Mouse (Mus musculus) right cerebral cortex, postnatal 14 days (tissue): ENCODE measurements around the gene Tcf15.

Experiments
- DNase-seq: peaks from one replicate; pipeline ENCODE4 v3.0.0; 2022

Tcf15 gene

GRCm38 (mm10) chr2:152143279-152144157, at the start of gene Tcf15:
TSS of gene Tcf15 (plus strand) at chr2:152143561.
- peak; percentile 15 for DNase-seq

GRCm38 (mm10) chr2:152094856-152095545, 48.4 kb upstream of the Tcf15 start:
- no peak for DNase-seq

GRCm38 (mm10) chr2:152096922-152097321, 46.4 kb upstream of the Tcf15 start:
- DNase-seq: no peak

GRCm38 (mm10) chr2:152097916-152098315, 45.4 kb upstream of the Tcf15 start:
- DNase-seq: no peak

GRCm38 (mm10) chr2:152099538-152099937, 43.8 kb upstream of the Tcf15 start:
- DNase-seq: no peak

- DNase-seq: no peak
Measured at GRCm38 (mm10) chr2:152101761-152102160, 41.6 kb upstream of the Tcf15 start.

- DNase-seq: no peak
Measured at GRCm38 (mm10) chr2:152102369-152102768, 41.0 kb upstream of the Tcf15 start.

GRCm38 (mm10) chr2:152104711-152105317, 38.5 kb upstream of the Tcf15 start:
- DNase-seq: no peak

GRCm38 (mm10) chr2:152105318-152106224, 37.8 kb upstream of the Tcf15 start, which contains the start of gene Srxn1:
TSS of gene Srxn1 (plus strand) at chr2:152105516.
- DNase-seq: peak; percentile 80

GRCm38 (mm10) chr2:152106225-152106595, 37.2 kb upstream of the Tcf15 start:
- no peak for DNase-seq

- no peak for DNase-seq
Measured at GRCm38 (mm10) chr2:152106597-152106996, 36.8 kb upstream of the Tcf15 start.

GRCm38 (mm10) chr2:152108702-152109101, 34.7 kb upstream of the Tcf15 start:
- no peak for DNase-seq

- no peak for DNase-seq
Measured at GRCm38 (mm10) chr2:152109386-152109785, 34.0 kb upstream of the Tcf15 start.

GRCm38 (mm10) chr2:152111311-152111710, 32.0 kb upstream of the Tcf15 start:
- no peak for DNase-seq

- peak; percentile 94 for DNase-seq
Measured at GRCm38 (mm10) chr2:152111920-152112319, 31.4 kb upstream of the Tcf15 start.

- DNase-seq: no peak
Measured at GRCm38 (mm10) chr2:152112490-152112889, 30.9 kb upstream of the Tcf15 start.

GRCm38 (mm10) chr2:152112970-152113369, 30.4 kb upstream of the Tcf15 start:
- DNase-seq: no peak

GRCm38 (mm10) chr2:152114057-152114975, 29.0 kb upstream of the Tcf15 start:
- peak; percentile 30 for DNase-seq

GRCm38 (mm10) chr2:152117694-152118093, 25.7 kb upstream of the Tcf15 start:
- no peak for DNase-seq

GRCm38 (mm10) chr2:152119228-152119865, 24.0 kb upstream of the Tcf15 start:
- DNase-seq: no peak

- DNase-seq: no peak
Measured at GRCm38 (mm10) chr2:152122896-152123295, 20.5 kb upstream of the Tcf15 start.
